Mouse (Mus musculus) testis, adult 2 months (tissue): ENCODE data around the gene Slc6a3. TPM values are rescaled to one million over a fixed set of nuclear protein-coding genes. Genes with fewer than 3 reads are reported as not detected.

Experiments
- H3K27ac ChIP-seq: fragments of 200-500 bp; 2 replicates; pipeline ENCODE4 v1.5.1; 2012; ENCODE audit warnings: low read depth, low read length; ENCODE audit not compliant: control insufficient read depth, insufficient read depth
- H3K27me3 ChIP-seq: fragments of 200-500 bp; 2 replicates; pipeline ENCODE4 v1.6.1; 2012; ENCODE audit warnings: mild to moderate bottlenecking, low read length, moderate library complexity; ENCODE audit not compliant: control insufficient read depth, insufficient read depth
- H3K36me3 ChIP-seq: fragments of 200-500 bp; 2 replicates; pipeline ENCODE4 v1.6.1; 2012; ENCODE audit warnings: mild to moderate bottlenecking, low read length; ENCODE audit not compliant: control insufficient read depth, insufficient read depth
- H3K4me1 ChIP-seq: fragments of 200-500 bp; 2 replicates; pipeline ENCODE4 v1.6.1; 2012; ENCODE audit warnings: low read length; ENCODE audit not compliant: control insufficient read depth, insufficient read depth
- H3K4me3 ChIP-seq: fragments of 200-500 bp; 2 replicates; pipeline ENCODE4 v1.5.1; 2012; ENCODE audit warnings: low read depth, mild to moderate bottlenecking, low read length, moderate library complexity, mixed read lengths; ENCODE audit not compliant: control insufficient read depth
- CTCF ChIP-seq: fragments of 200-500 bp; IDR thresholded peaks from 2 replicates; pipeline ENCODE4 v1.5.1; 2012; ENCODE audit warnings: low read depth, mild to moderate bottlenecking, inconsistent platforms, low read length, moderate library complexity; ENCODE audit not compliant: control insufficient read depth, insufficient read depth, insufficient replicate concordance
- POLR2A ChIP-seq: fragments of 200-500 bp; IDR thresholded peaks from 2 replicates; pipeline ENCODE4 v1.6.1; 2012; ENCODE audit warnings: low read depth, mild to moderate bottlenecking, inconsistent platforms, low read length, moderate library complexity; ENCODE audit not compliant: control insufficient read depth
- polyA plus RNA-seq: library from polyadenylated mRNA; depleted of rRNA; stranded (reverse); fragments of >200 nt; gene quantifications from 2 replicates; pipeline ENCODE4 v1.2.3, GENCODE M21; 2012

Gene Slc6a3
- polyA plus RNA-seq, 1 experiment = 0.02 TPM

- no peaks in the 10 kb centered on the region for H3K27me3 ChIP-seq
- H3K36me3 ChIP-seq = no peaks in the 10 kb centered on the region
- H3K4me3 ChIP-seq = no peak overlapping the region
Observed at GRCm38 (mm10) chr13:73496137-73496536, 40.4 kb upstream of the Slc6a3 start.

GRCm38 (mm10) chr13:73499893-73500604, 36.5 kb upstream of the Slc6a3 start:
- no peaks in the 10 kb centered on the region for H3K4me1 ChIP-seq
- no peaks in the 10 kb centered on the region for H3K36me3 ChIP-seq
- H3K4me3 ChIP-seq = no peak overlapping the region
- H3K27ac ChIP-seq = no peak overlapping the region
- no peaks in the 10 kb centered on the region for H3K27me3 ChIP-seq
- TF ChIP-seq CTCF (no peak), POLR2A (no peak)

More at GRCm38 (mm10) chr13:73496137-73496536, 40.4 kb upstream of the Slc6a3 start:
- H3K27ac ChIP-seq = no peak overlapping the region
- no peak for TF ChIP-seq POLR2A
- TF ChIP-seq CTCF = no peak
- no peaks in the 10 kb centered on the region for H3K4me1 ChIP-seq

GRCm38 (mm10) chr13:73502719-73503118, 33.8 kb upstream of the Slc6a3 start:
- TF ChIP-seq CTCF (no peak), POLR2A (no peak)
- H3K36me3 ChIP-seq = no peaks in the 10 kb centered on the region
- no peaks in the 10 kb centered on the region for H3K4me1 ChIP-seq
- no peak overlapping the region for H3K27ac ChIP-seq
- H3K27me3 ChIP-seq = no peaks in the 10 kb centered on the region
- H3K4me3 ChIP-seq = no peak overlapping the region

GRCm38 (mm10) chr13:73505686-73506467, 30.7 kb upstream of the Slc6a3 start:
- H3K4me3 ChIP-seq = no peak overlapping the region
- H3K36me3 ChIP-seq = no peaks in the 10 kb centered on the region
- no peaks in the 10 kb centered on the region for H3K27me3 ChIP-seq
- no peak overlapping the region for H3K27ac ChIP-seq
- no peak for TF ChIP-seq POLR2A
- peak; percentile 77; the same call in 1 of the 2 replicates for TF ChIP-seq CTCF
- H3K4me1 ChIP-seq = no peaks in the 10 kb centered on the region

GRCm38 (mm10) chr13:73508817-73509550, 27.6 kb upstream of the Slc6a3 start:
- H3K27me3 ChIP-seq = no peaks in the 10 kb centered on the region
- no peaks in the 10 kb centered on the region for H3K4me1 ChIP-seq
- H3K4me3 ChIP-seq = no peak overlapping the region
- no peaks in the 10 kb centered on the region for H3K36me3 ChIP-seq
- TF ChIP-seq CTCF (no peak), POLR2A (no peak)
- H3K27ac ChIP-seq = no peak overlapping the region

GRCm38 (mm10) chr13:73509869-73510268, 26.7 kb upstream of the Slc6a3 start:
- no peaks in the 10 kb centered on the region for H3K4me1 ChIP-seq
- H3K27ac ChIP-seq = no peak overlapping the region
- no peaks in the 10 kb centered on the region for H3K36me3 ChIP-seq
- no peak for TF ChIP-seq CTCF
- no peak for TF ChIP-seq POLR2A
- no peaks in the 10 kb centered on the region for H3K27me3 ChIP-seq
- H3K4me3 ChIP-seq = no peak overlapping the region
